Mouse (Mus musculus): Measurements from ENCODE around the gene Inpp5d. TPM values are rescaled to one million over a fixed set of nuclear protein-coding genes. Genes with fewer than 3 reads are reported as not detected.
"Not testable (repeated sequence)": the region's sequence is repeated elsewhere in the genome, so short reads cannot be mapped to it uniquely, and the experiment has no call there.

Inpp5d gene
- polyA plus RNA-seq, 1 experiment: 19.8 TPM

- no peak for DNase-seq (ENCODE audit: extremely low spot score in 1 of 2, low spot score in 1 of 2)
These were observed 30.5 kb downstream of the Inpp5d start for GRCm38 (mm10) chr1:87650611-87651079.

GRCm38 (mm10) chr1:87651436-87651835 is 31.3 kb downstream of the Inpp5d start:
- no peak for DNase-seq (ENCODE audit: extremely low spot score in 1 of 2, low spot score in 1 of 2)

- DNase-seq (ENCODE audit: extremely low spot score in 1 of 2, low spot score in 1 of 2): no peak
These were observed 35.0 kb downstream of the Inpp5d start for GRCm38 (mm10) chr1:87655101-87655500.

GRCm38 (mm10) chr1:87658063-87658462 is 38.0 kb downstream of the Inpp5d start:
- DNase-seq (ENCODE audit: extremely low spot score in 1 of 2, low spot score in 1 of 2): no peak

GRCm38 (mm10) chr1:87658485-87658884 is 38.4 kb downstream of the Inpp5d start:
- DNase-seq (ENCODE audit: extremely low spot score in 1 of 2, low spot score in 1 of 2): no peak

- DNase-seq (ENCODE audit: extremely low spot score in 1 of 2, low spot score in 1 of 2): no peak
These were observed 39.0 kb downstream of the Inpp5d start for GRCm38 (mm10) chr1:87658937-87659617.

GRCm38 (mm10) chr1:87659618-87659960 is 39.5 kb downstream of the Inpp5d start:
- no peak for DNase-seq (ENCODE audit: extremely low spot score in 1 of 2, low spot score in 1 of 2)

- no peak for DNase-seq (ENCODE audit: extremely low spot score in 1 of 2, low spot score in 1 of 2)
These were observed 40.6 kb downstream of the Inpp5d start for GRCm38 (mm10) chr1:87660740-87661139.

- DNase-seq (ENCODE audit: extremely low spot score in 1 of 2, low spot score in 1 of 2): no peak
These were observed 43.9 kb downstream of the Inpp5d start for GRCm38 (mm10) chr1:87663992-87664391.

- no peak for DNase-seq (ENCODE audit: extremely low spot score in 1 of 2, low spot score in 1 of 2)
These were observed 46.9 kb downstream of the Inpp5d start for GRCm38 (mm10) chr1:87667006-87667405.

GRCm38 (mm10) chr1:87668300-87668699 is 48.2 kb downstream of the Inpp5d start:
- DNase-seq (ENCODE audit: extremely low spot score in 1 of 2, low spot score in 1 of 2): no peak

GRCm38 (mm10) chr1:87671483-87671882 is 51.4 kb downstream of the Inpp5d start:
- DNase-seq (ENCODE audit: extremely low spot score in 1 of 2, low spot score in 1 of 2): no peak

GRCm38 (mm10) chr1:87673822-87674604 is 53.9 kb downstream of the Inpp5d start:
- no peak for DNase-seq (ENCODE audit: extremely low spot score in 1 of 2, low spot score in 1 of 2)

GRCm38 (mm10) chr1:87676006-87676405 is 55.9 kb downstream of the Inpp5d start:
- no peak for DNase-seq (ENCODE audit: extremely low spot score in 1 of 2, low spot score in 1 of 2)

GRCm38 (mm10) chr1:87679089-87679488 is 59.0 kb downstream of the Inpp5d start:
- peak; percentile 66 to 72 for DNase-seq (ENCODE audit: extremely low spot score in 1 of 2, low spot score in 1 of 2)

- peak; percentile 66 to 70 for DNase-seq (ENCODE audit: extremely low spot score in 1 of 2, low spot score in 1 of 2)
These were observed 60.8 kb downstream of the Inpp5d start for GRCm38 (mm10) chr1:87680950-87681349.

- not testable (repeated sequence) for DNase-seq (ENCODE audit: extremely low spot score in 1 of 2, low spot score in 1 of 2)
These were observed 62.4 kb downstream of the Inpp5d start for GRCm38 (mm10) chr1:87682473-87682872.

- no peak for DNase-seq (ENCODE audit: extremely low spot score in 1 of 2, low spot score in 1 of 2)
These were observed 64.0 kb downstream of the Inpp5d start for GRCm38 (mm10) chr1:87684071-87684470.

GRCm38 (mm10) chr1:87684791-87685190 is 64.7 kb downstream of the Inpp5d start:
- DNase-seq (ENCODE audit: extremely low spot score in 1 of 2, low spot score in 1 of 2): peak; percentile 78 to 79

- peak in 1 of 2 experiments; percentile 24 for DNase-seq (ENCODE audit: extremely low spot score in 1 of 2, low spot score in 1 of 2)
These were observed 66.2 kb downstream of the Inpp5d start for GRCm38 (mm10) chr1:87686351-87686750.

GRCm38 (mm10) chr1:87687009-87687408 is 66.9 kb downstream of the Inpp5d start:
- DNase-seq (ENCODE audit: extremely low spot score in 1 of 2, low spot score in 1 of 2): no peak
